Comparison of ENCODE assay signal across 21 mouse cellular contexts in the genomic region with DNA sequence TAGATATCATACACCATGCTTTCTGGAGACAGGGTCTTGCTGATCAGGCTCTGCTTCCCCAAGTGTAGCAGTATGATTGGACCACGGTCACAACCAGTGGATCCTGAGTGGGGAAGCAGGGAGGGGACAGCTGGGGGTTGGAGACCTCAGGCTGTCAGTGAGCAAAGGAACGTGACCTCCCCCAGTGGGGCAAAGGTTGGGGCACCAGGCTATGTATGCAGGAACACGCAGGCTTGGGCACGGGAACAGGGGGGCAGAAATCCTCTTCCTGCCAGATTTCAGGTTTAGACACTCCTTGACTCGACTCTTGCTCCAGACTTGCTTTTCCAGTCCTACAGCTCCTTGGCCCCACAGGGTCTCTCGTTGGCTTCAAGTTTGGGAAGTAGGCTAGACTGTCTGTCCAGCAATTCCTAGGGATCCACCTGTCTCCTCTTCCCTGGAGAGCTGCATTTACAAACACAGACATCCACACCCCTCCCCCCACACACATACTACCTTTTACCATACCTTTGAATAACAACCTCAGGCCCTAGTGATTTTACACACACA. TPM values are rescaled to one million over a fixed set of nuclear protein-coding genes. Genes with fewer than 3 reads are reported as not detected.
"Had no signal": no experiment of that assay in that cellular context is flagged by ENCODE, and none has a peak within 500 bp of the region (broad histone marks: within the 10 kb centered on the region; RNA-seq: fewer than 3 reads in every experiment).

No protein-coding gene starts in this region.

- DNase-seq: kidney, adult 18-20 months; kidney, adult 9 months; kidney, postnatal 14 days; kidney, postnatal 4 days; lung, adult 2 months; lung, postnatal 36 days; midbrain, embryonic 14.5 days; right cerebral cortex, adult 18-20 months; right cerebral cortex, postnatal 14 days; right cerebral cortex, postnatal 4 days; thymus, adult 18-20 months; thymus, postnatal 36 days had no signal

- H3K9ac ChIP-seq: liver, embryonic 15.5 days; neural tube, embryonic 12.5 days; neural tube, embryonic 15.5 days had no signal

- H3K4me1 ChIP-seq: neural tube, embryonic 12.5 days; neural tube, embryonic 15.5 days had no signal

- H3K9me3 ChIP-seq: liver, embryonic 15.5 days; neural tube, embryonic 12.5 days; neural tube, embryonic 15.5 days had no signal

- H3K27me3 ChIP-seq: liver, embryonic 15.5 days; megakaryocyte, embryonic 14.5 days; neural tube, embryonic 12.5 days; neural tube, embryonic 15.5 days had no signal

- H3K36me3 ChIP-seq: liver, embryonic 15.5 days; neural tube, embryonic 15.5 days had no signal

- ATAC-seq: intestine, embryonic 16.5 days; lung, postnatal 0 days had no signal

- H3K4me3 ChIP-seq: liver, embryonic 15.5 days; megakaryocyte, embryonic 14.5 days; neural tube, embryonic 12.5 days; neural tube, embryonic 15.5 days had no signal

- H3K27ac ChIP-seq: liver, embryonic 15.5 days; neural tube, embryonic 12.5 days; neural tube, embryonic 15.5 days had no signal

- H3K4me2 ChIP-seq: liver, embryonic 11.5 days; liver, embryonic 15.5 days; midbrain, embryonic 11.5 days; neural tube, embryonic 12.5 days; neural tube, embryonic 15.5 days had no signal

RNA-seq across cellular contexts. Expression of a gene that starts 8.0 kb away (rescaled TPM):
- total RNA-seq: layer of hippocampus, adult 18-20 months had no signal
